Mouse (Mus musculus): ENCODE data around the gene Psmb2.

The Psmb2 gene

DNA sequence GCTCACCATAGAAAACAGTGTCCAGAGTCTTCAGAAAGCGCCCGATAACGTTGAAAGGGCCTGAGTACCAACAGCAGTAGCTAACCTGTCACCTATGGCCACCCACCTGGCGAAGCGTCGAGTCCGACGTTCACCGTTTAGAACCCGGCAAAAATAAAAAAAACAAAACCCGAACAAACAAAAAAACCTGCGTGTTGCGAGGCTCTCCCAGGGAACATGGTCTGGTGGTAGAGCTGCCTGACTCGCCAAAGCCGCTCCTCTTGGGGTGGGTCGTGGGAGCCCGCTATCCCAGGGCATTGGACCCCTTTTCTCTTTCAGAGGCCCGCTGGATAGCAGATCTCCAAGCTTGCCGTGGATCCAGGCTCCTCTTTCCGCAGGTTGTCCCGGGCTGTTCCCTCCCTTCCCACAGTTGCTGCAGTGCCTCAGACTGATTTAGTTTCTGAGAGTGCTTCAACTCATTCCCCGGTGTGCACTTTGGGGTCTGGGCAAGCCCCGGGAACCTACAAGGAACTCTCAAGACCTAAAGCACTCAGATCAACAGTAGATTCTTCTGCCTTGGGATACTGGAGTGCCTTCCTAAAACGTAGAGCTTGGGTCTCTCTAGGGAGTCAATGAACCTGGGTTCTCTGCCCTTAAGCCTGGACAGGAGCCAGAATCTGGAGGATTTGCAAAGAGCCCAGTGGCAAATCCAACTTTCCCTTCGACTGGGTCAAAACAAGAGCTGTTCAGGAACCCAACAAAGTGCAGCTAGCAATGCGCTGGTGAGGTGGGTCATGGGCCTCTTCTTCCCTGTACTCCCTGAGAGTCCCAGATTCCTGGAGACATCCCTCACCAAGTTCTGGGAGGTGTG, 55.3 kb downstream of the Psmb2 start:
- peak in 1 of 2 experiments; percentile 36 for DNase-seq

DNA sequence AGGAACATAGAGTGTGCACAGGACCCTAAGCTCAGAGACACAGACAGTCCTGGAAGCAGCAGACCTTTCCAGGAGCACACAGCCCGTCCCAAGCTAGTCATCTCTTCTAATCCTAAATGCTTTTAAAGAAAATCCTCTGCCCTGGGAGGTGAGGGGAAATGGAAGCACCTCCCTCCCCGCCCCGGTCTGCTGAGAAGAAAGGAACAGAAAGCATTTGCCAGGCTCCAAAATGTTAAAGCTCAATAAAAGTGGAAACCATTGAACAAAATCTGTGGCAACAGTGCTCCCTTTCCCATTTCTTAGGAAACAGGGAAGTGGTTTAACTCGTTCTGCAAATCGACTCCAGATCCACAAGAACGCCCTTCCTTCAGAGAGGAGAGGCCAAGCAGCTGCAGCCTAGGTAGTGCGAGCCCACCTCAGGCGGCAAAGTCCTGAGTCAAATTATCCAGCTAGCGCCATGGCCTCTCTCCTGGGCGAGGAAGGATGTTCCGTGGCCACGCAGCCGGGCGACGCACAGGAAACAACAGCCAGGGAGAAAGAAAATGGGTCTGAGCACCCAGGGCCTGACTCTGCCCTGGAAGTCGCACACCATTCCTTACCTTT, 56.7 kb downstream of the Psmb2 start:
- no peak for DNase-seq

DNA sequence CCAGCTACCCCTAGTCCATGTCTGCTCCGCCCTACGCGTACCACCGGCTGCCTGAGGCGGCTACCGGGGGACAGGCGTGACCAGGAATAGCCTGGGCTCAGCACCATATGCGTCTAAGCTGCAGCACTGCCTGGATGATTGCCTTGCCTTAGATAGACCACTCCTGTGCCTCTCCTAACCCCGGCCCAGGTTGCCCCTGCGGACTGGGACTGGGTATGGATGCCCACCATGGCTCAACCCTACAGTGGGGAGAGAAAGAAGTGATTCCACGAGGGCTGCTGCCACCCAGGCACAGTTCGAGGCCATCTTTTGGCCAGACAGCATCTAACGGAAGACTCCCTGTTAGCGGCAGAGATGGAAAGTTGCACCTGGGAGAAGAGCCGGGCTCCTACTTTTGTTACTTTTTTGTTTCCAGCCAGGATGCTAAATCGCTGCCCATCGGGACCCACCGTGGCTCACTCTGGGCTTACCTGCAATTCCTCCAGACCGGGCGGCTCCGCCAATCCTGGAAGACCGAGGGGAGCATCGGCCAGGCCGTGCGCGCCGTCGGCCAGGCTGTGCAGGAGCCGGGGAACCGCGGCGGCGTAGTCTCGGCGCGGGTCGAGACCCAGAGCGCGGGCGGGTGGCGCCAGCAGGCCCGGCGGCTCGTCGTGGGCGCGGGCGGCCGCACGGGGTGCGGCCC, 57.4 kb downstream of the Psmb2 start:
- no peak for DNase-seq

GRCm38 (mm10) chr4:126735382-126736000, 58.1 kb downstream of the Psmb2 start:
- DNase-seq, result no peak

DNA sequence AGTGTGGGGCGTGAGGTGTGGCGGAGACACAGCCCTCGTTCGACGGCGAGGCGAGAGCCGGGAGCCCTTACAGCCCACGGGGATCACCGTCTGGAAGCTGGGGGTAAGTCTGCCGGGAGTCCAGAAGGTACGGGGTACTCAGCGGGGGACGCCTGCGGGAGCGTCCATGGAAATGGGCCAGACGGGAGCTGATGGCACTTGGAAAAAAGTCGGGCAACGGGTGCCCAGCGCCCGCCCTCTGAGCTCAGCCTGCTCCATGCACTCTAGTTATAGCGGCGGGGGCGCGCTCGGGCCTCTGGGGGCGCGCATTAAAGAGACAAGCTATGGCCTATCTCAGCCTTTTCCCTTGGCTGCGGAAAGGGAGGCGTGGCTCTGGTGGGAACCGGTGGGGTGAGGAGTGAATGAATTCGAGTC, 58.6 kb downstream of the Psmb2 start, which contains the start of gene Tfap2e:
Tfap2e (minus strand) TSS at position 240 of the 414 bp plus-strand sequence.
- DNase-seq, result peak in 1 of 2 experiments; percentile 53

GRCm38 (mm10) chr4:126739966-126740676, 62.7 kb downstream of the Psmb2 start:
- peak in 1 of 2 experiments; percentile 31 for DNase-seq

DNA sequence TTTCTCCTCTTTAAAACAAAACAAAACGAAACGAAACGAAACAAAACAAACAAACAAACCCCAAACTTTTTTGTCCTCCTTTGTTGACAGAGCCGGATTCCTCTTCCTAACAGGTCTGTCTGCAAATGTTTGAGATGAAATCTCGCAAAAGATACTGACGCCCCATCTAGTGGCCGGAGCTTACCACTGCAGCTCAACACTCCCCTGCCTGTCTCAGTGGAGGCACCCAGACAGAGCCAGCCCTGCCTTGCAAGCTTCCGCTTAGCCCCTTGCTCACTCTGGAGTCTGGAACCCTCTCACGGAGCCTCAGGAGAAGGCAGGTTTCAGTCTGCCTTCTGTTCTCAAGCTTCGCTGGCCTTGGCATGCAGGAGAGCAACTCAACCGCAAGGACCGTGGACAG, 64.0 kb downstream of the Psmb2 start:
- DNase-seq, result peak; percentile 74 to 89

- no peak for DNase-seq
These were observed 65.5 kb downstream of the Psmb2 start for GRCm38 (mm10) chr4:126742976-126743375.

DNA sequence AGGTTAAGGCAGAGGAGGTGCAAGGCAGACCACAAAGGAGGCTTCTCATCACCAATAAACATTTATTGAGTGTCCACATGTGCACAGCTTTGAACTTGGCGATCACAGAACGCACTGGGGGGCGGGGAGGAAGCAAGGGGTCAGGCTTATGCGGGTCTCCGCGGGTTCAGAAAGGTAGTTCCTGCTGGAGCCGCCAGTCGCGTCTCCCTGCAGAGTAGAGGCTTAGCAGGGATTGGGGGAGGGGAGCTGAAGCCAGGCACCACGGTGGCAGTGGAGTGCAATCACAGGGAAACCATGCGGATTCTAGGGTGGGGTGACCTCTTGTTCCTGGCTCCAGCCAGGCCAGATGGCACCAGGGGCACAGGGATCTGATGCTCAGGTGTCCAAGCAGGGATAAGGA, 66.3 kb downstream of the Psmb2 start:
- DNase-seq, result no peak

- no peak for DNase-seq
These were observed 67.4 kb downstream of the Psmb2 start for GRCm38 (mm10) chr4:126744831-126745230.

DNA sequence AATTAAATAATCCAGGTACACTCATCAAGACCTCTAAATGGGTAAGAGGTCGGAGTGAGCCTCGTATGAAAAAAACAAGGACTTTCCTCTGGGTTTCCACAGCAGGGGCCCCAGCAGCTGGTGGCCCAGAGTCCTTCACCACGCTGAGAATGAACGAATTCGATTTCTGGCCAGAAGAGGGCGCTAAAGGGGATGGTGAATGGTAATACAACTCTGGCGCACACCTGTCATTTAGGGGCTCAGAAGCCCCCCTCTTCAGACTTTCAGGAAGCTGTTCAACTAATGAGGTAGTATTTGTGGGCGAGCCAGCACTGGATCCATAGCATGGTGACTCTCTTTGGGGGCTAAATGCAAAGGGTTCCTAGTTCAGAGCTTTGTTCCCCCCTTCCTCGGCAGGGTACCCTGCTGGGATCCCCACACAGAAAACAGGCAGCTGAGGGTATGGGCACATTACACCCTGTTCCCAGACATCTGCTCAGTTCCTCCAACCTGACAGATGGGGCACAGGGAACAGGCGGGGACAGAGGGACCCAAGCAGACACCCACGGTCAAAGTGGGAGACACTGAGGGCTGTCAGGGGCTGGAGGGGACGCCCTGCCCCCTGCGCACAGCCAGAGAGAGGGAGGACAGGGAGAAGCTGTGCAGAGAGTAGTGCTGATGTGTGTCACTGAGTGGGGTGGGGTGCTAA, 68.2 kb downstream of the Psmb2 start:
- peak; percentile 33 to 81 for DNase-seq

- no peak for DNase-seq
These were observed 68.9 kb downstream of the Psmb2 start for GRCm38 (mm10) chr4:126746194-126746840.

- no peak for DNase-seq
These were observed 71.0 kb downstream of the Psmb2 start for GRCm38 (mm10) chr4:126748381-126748780.

DNA sequence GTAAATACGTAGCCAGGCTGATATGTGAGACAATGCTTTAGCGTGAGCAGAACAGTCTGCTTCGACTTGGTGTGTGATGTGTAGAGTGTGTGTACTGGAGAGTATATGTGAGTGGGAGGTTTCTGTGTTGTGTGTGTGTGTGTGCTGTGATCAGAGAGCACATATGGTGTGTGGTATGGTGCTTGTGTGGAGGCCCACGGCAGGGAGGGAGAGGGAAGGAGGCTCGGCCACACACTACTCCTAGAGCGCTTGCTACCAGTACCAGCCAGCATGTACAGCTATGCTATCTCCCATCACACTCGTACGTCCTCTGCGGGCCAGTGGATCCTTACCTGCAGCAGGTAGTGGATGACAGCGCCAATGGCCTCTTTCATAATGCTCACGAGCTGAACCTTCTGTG, 72.1 kb downstream of the Psmb2 start:
- DNase-seq, result no peak

DNA sequence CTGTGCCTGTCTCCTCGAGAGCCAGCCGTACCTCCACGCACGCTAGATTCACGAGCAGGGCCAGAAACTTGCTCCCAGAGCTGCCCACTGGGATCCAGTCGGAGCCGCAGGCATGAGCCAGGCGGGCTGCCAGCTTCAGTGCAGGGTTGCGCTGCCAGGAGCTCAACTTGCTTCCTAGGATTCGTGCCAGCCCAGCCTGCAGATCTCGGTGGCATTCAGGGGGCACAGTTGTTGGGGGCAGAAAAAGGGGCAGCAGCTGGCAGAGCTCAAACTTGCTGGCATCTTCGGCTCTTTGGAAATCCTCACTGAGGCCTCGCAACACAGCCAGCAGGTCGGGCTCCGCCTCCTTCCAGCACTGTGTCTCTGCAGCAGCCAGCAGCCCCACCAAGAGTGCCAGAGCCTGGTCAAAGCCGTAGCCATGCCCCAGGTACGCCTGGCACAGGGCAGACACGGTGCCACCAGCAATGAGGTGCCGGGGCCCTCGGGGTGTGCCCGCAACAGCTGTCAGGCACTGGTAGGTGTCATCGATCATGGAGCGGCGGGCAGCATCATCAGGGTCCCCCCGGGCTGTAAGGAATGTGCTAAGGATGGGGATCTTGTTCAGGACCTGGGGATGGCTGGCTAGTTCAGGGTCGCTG, 72.7 kb downstream of the Psmb2 start:
- peak in 1 of 2 experiments; percentile 36 for DNase-seq

- no peak for DNase-seq
These were observed 73.6 kb downstream of the Psmb2 start for GRCm38 (mm10) chr4:126750863-126751555.

DNA sequence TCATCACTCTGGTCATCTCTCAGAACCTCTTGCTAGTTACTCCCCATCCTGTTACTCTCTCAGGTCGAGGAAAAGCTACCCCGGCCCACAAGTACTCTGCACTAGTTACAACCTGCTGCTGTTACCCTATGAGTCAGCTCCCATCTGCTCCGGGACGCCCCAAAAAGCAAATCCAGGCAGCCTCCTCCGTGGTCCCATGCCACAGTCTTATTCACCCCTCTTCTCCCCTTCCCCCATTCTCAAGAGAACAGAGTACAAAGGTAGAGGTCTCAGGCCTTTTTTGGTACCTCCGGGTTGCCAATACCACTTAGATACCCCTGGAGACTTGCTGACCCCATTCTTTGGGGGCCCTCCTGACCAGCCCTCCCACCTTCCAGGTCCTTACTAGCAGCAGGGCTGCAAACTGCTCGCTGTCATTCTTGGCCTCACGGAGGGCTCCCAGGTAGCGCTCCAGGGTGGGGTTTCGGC, 74.2 kb downstream of the Psmb2 start:
- DNase-seq, result no peak

- no peak for DNase-seq
These were observed 74.7 kb downstream of the Psmb2 start for GRCm38 (mm10) chr4:126752024-126752607.

DNA sequence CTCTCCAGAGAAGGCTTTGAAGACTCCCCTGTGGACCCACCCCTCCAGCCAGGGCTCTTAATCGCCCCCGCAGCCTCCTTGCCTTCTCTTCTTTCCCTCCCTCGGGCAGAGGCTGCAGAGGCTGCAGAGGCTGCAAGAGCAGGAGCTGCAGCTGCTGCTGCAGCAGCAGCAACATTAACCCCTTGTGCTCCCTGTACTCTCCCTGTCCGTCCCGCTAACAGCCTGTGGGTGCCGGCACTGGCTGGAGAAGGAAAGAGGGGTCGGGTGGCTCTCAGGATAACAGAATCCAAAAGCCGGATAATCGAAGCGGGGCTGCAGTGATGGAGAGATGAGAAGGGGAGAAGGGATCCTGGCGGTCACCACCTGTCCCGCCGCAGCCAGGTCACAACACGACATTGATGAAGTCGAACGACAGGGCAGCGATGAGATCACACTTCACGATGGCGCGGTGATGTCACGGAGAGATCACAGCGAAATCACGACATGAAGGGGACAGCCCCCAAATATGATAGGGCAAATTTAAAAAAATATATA, 75.2 kb downstream of the Psmb2 start:
- DNase-seq, result no peak
